26 mouse cellular contexts compared by ENCODE assay signal in genomic region chr16:33085666-33086065, GRCm38 (mm10). TPM values are rescaled to one million over a fixed set of nuclear protein-coding genes. Genes with fewer than 3 reads are reported as not detected.
DNase-seq lines count a peak whose midpoint lies in the region; TF ChIP-seq lines count a peak whose summit lies in the region.
"Had no signal": no experiment of that assay in that cellular context is flagged by ENCODE, and none has a peak within 500 bp of the region (broad histone marks: within the 10 kb centered on the region; RNA-seq: fewer than 3 reads in every experiment).

No protein-coding gene starts in this region.

- H3K4me3 ChIP-seq in kidney, adult 2 months (ENCODE audit: insufficient read depth, low read depth, low read length), result no peak overlapping the region
- H3K4me3 ChIP-seq: embryonic facial prominence, embryonic 13.5 days; heart, embryonic 12.5 days; hindbrain, embryonic 13.5 days; midbrain, embryonic 13.5 days; neural tube, embryonic 13.5 days had no signal

- no peaks in the 10 kb centered on the region for H3K27me3 ChIP-seq in kidney, adult 2 months (replicated peaks; ENCODE audit: control insufficient read depth, insufficient read depth, low read length)
- H3K27me3 ChIP-seq: embryonic facial prominence, embryonic 13.5 days; heart, embryonic 12.5 days; hindbrain, embryonic 13.5 days; midbrain, embryonic 13.5 days; neural tube, embryonic 13.5 days had no signal

- no peak overlapping the region for H3K27ac ChIP-seq in kidney, adult 2 months (ENCODE audit: insufficient read depth, low read depth, low read length)
- H3K27ac ChIP-seq: embryonic facial prominence, embryonic 13.5 days; hindbrain, embryonic 13.5 days; liver, embryonic 14.5 days; macrophage; midbrain, embryonic 13.5 days; neural tube, embryonic 13.5 days had no signal

- WGBS in kidney, adult 2 months, result 58% methylated on average over 8 of the region's 8 CpGs

- no peak for TF ChIP-seq POLR2A in kidney, adult 2 months (IDR thresholded peaks at IDR 0.05; ENCODE audit: low read depth, low read length)

- no peak for TF ChIP-seq CTCF in kidney, adult 2 months (conservative IDR thresholded peaks at IDR 0.05; ENCODE audit: insufficient read depth, insufficient read length, low read depth, low read length)

- peak; percentile 54 for DNase-seq in kidney, adult 2 months
- DNase-seq in kidney, adult 11 months, result no peak
- peak; percentile 70 for DNase-seq in 3134 (ENCODE audit: extremely low read depth, insufficient read length, low spot score)
- DNase-seq in adrenal gland, adult (ENCODE audit: inconsistent age in 2 of 2, low spot score in 1 of 2), result peak; percentile 93 to 94
- peak; percentile 68 for DNase-seq in adrenal gland, postnatal 25 days
- no peak for DNase-seq in gastrocnemius, postnatal 25 days
- no peak for DNase-seq in cerebellum, adult 8-10 months
- DNase-seq in urinary bladder, postnatal 14 days (ENCODE audit: low spot score), result no peak
- DNase-seq: cerebellum, adult 11 months; cerebellum, postnatal 10 days; gastrocnemius, postnatal 14 days; heart, postnatal 4 days; kidney, postnatal 4 days; layer of hippocampus, postnatal 36 days; left cerebral cortex, postnatal 4 days; lung, adult 2 months; lung, postnatal 10 days; right cerebral cortex, postnatal 4 days; thymus, postnatal 25 days had no signal

- peaks cover 3% of the 10 kb centered on the region; the same call in 1 of the 2 replicates for H3K36me3 ChIP-seq in kidney, adult 2 months (ENCODE audit: control insufficient read depth, insufficient read depth, low read length)

- no peaks in the 10 kb centered on the region for H3K4me1 ChIP-seq in kidney, adult 2 months (ENCODE audit: control insufficient read depth, insufficient read depth, low read length)
- H3K4me1 ChIP-seq: embryonic facial prominence, embryonic 13.5 days; heart, embryonic 12.5 days; hindbrain, embryonic 13.5 days; midbrain, embryonic 13.5 days; neural tube, embryonic 13.5 days had no signal

RNA-seq across cellular contexts. Expression of gene Lmln, which starts 23.3 kb away (rescaled TPM):
- polyA plus RNA-seq in kidney, adult 2 months (2012; rRNA removed), result 3.1 and 4.8 TPM in 2 replicates
- total RNA-seq in adrenal gland, postnatal 25 days (2021), result 15.5 and 19.5 TPM in 2 replicates
- total RNA-seq in gastrocnemius, postnatal 25 days (2021), result 1 to 10 TPM; 1.8 to 2.6 TPM

RNA-seq across cellular contexts. Expression of gene Rpl35a, which starts 29.4 kb away (rescaled TPM):
- polyA plus RNA-seq in kidney, adult 2 months (2012; rRNA removed), result 307 and 414 TPM in 2 replicates
- 492 and 649 TPM in 2 replicates for total RNA-seq in adrenal gland, postnatal 25 days (2021)
- 100 to 1,000 TPM; 203 to 249 TPM for total RNA-seq in gastrocnemius, postnatal 25 days (2021)

RNA-seq across cellular contexts. Expression of gene Iqcg, which starts 29.6 kb away (rescaled TPM):
- polyA plus RNA-seq in kidney, adult 2 months (2012; rRNA removed), result 2.8 and 3.8 TPM in 2 replicates
- total RNA-seq in adrenal gland, postnatal 25 days (2021), result 0.48 and 1.6 TPM in 2 replicates
- 1 to 10 TPM; 2.7 to 3.7 TPM for total RNA-seq in gastrocnemius, postnatal 25 days (2021)

Comparison
In these comparisons a context has a peak if more than half of its experiments do, and no peak if none do; other contexts are left out.
1. DNase-seq: peak in kidney, adult 2 months (single experiment), 3134 (single experiment), adrenal gland, adult (2 of 2) and adrenal gland, postnatal 25 days (single experiment); none in kidney, adult 11 months (single experiment), gastrocnemius, postnatal 25 days (single experiment), cerebellum, adult 8-10 months (single experiment) and urinary bladder, postnatal 14 days (single experiment).